Mouse (Mus musculus) limb, embryonic 15.5 days (tissue): ENCODE results near the gene Stoml1. TPM values are rescaled to one million over a fixed set of nuclear protein-coding genes. Genes with fewer than 3 reads are reported as not detected.
"Not testable (repeated sequence)": the region's sequence is repeated elsewhere in the genome, so short reads cannot be mapped to it uniquely, and the experiment has no call there.

Experiments used
- ATAC-seq: fragments of 200-750 bp; cut with Nextera tagmentation; 2 replicates; pipeline ENCODE4 v1.8.0; 2017; ENCODE audit warnings: low read depth, moderate TSS enrichment; ENCODE audit not compliant: insufficient number of reproducible peaks, low FRiP score, low TSS enrichment
- H3K27ac ChIP-seq: fragments of 300-500 bp; sonication (generic); 2 replicates; pipeline ENCODE4 v1.5.1; 2015; ENCODE audit warnings: moderate library complexity, mild to moderate bottlenecking, inconsistent platforms
- H3K27me3 ChIP-seq: fragments of 300-500 bp; sonication (generic); 2 replicates; pipeline ENCODE4 v1.6.1; 2015; ENCODE audit warnings: inconsistent platforms
- H3K36me3 ChIP-seq: fragments of 300-500 bp; sonication (generic); 2 replicates; pipeline ENCODE4 v1.6.1; 2015; ENCODE audit warnings: inconsistent platforms
- H3K4me1 ChIP-seq: fragments of 300-500 bp; sonication (generic); 2 replicates; pipeline ENCODE4 v1.6.1; 2015; ENCODE audit warnings: inconsistent platforms
- H3K4me2 ChIP-seq: fragments of 300-500 bp; sonication (generic); 2 replicates; pipeline ENCODE4 v1.6.1; 2015; ENCODE audit warnings: mild to moderate bottlenecking, inconsistent platforms
- H3K4me3 ChIP-seq: fragments of 300-500 bp; sonication (generic); 2 replicates; pipeline ENCODE4 v1.5.1; 2015; ENCODE audit warnings: mild to moderate bottlenecking, inconsistent platforms
- H3K9ac ChIP-seq: fragments of 300-500 bp; sonication (generic); 2 replicates; pipeline ENCODE4 v1.6.1; 2015; ENCODE audit warnings: inconsistent platforms
- H3K9me3 ChIP-seq: fragments of 300-500 bp; sonication (generic); 2 replicates; pipeline ENCODE4 v1.6.1; 2016; ENCODE audit warnings: inconsistent platforms
- WGBS: fragments of 180-500 bp; shearing (Covaris S2); methylation state at CpG from one replicate; pipeline ENCODE4 v1.1.7; 2015; 5-methylcytosine and 5-hydroxymethylcytosine counted together
- polyA plus RNA-seq: library from polyadenylated mRNA; unstranded; fragments of >200 nt; fragmentation: Nextera tagmentation; extraction: Ambion mirVana; gene quantifications from 2 replicates; pipeline ENCODE4 v1.2.1, GENCODE M21; 2015

Gene Stoml1
- polyA plus RNA-seq, 1 experiment from 2014 or later, result 35.5 TPM

DNA sequence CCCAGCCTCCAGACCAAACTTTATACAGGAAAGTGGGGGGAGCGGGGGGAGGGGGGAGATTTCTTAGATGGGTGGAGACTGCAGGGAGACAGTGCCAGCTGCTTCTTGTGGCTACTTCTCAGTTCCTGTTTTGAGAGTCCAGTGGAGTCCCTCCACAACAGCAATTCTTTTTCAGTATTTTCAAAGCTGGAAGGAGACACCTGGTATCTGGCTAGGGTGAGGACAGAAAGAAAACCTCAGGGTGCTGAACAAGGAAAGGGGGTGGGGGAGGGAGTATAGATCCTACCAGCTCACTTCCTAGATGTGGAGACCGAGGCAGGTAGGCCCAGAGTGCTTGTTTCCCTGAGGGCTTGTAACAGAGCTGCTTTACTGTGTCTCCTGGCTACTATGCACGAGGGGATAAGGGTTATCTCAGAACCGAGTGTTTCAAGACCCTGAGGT, 13.6 kb downstream of the Stoml1 start:
- H3K4me2 ChIP-seq, result no peak overlapping the region
- 29% methylated on average over 4 of the region's 4 CpGs for WGBS
- H3K36me3 ChIP-seq, result peaks cover 13% of the 10 kb centered on the region
- H3K4me1 ChIP-seq, result 0 out of 2 replicates have a peak, but pooled peaks cover 8% of the 10 kb centered on the region
- peak overlapping the region; percentile 1; the same call in 1 of the 2 replicates for H3K27ac ChIP-seq
- no peak overlapping the region for H3K4me3 ChIP-seq
- no peaks in the 10 kb centered on the region for H3K9me3 ChIP-seq
- no peaks in the 10 kb centered on the region for H3K27me3 ChIP-seq
- no peak for ATAC-seq
- no peak overlapping the region for H3K9ac ChIP-seq

DNA sequence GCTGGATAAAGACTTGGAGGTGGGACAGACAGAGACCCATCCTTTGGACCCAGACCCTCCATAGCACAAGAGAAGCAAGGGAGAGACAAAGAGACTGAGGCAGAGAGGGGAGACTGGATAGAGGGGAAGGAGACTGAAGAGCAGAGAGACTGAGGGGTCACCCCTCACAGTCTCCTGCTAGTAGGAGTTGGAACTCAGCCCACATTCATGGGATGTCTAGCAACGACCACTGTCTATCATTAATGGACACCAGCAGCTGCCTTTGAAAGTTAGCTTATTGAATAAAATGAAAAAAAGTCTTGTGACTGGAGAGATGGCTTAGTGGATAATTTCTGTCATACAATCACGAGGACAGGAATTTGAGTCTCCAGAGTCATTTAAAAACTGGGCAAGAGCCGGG, 14.1 kb downstream of the Stoml1 start:
- no peak for ATAC-seq

DNA sequence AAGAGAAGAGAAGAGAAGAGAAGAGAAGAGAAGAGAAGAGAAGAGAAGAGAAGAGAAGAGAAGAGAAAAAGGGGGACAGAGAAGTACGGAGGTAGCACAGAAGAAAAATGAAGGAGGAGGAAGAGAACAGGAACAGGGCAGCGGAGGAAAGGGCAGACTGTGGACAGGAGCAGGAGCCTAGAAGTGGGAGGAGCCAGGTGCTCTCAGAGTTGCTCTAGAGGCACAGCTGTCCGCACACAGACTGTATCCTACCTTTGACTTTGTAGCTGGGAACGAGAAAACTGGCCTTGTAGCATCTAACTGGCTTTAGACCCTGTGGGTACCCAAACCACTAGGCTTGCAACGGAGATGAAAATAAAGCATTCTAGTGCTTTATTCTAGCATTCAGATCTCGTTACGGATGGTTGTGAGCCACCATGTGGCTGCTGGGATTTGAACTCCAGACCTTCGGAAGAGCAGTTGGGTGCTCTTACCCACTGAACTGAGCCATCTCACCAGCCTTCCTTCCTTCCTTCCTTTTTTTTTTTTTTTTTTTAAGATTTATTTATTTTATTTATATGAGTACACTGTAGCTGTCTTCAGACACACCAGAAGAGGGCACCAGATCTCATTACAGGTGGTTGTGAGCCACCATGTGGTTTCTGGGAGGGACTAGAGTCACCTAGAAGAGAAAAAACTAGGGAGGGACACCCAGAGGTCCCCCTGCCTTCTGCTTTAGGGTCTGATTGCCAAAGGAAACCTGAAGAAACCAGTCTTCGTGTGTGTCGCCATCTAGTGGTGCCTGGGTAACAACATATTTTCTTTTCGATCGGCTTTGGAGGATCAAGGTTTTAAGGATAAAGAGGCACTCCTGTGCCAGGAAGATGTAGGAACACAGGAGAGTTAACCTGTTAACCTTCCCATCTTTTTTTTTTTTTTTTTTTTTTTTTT, 15.7 kb downstream of the Stoml1 start:
- Histone ChIP-seq H3K36me3 (no peaks in the 10 kb centered on the region), H3K4me3 (no peak overlapping the region), H3K4me2 (no peak overlapping the region), H3K4me1 (0 out of 2 replicates have a peak, but pooled peaks cover 8% of the 10 kb centered on the region), H3K9me3 (no peaks in the 10 kb centered on the region), H3K27me3 (no peaks in the 10 kb centered on the region), H3K9ac (no peak overlapping the region), H3K27ac (no peak overlapping the region)
- WGBS, result 56% methylated on average over 12 of the region's 12 CpGs
- ATAC-seq, result no peak

More for the DNA sequence above, 14.1 kb downstream of the Stoml1 start:
- Histone ChIP-seq H3K36me3 (peaks cover 8% of the 10 kb centered on the region), H3K9me3 (no peaks in the 10 kb centered on the region), H3K27me3 (no peaks in the 10 kb centered on the region), H3K4me2 (no peak overlapping the region), H3K27ac (no peak overlapping the region), H3K4me3 (no peak overlapping the region), H3K9ac (no peak overlapping the region), H3K4me1 (0 out of 2 replicates have a peak, but pooled peaks cover 8% of the 10 kb centered on the region)
- 68% methylated on average over 3 of the region's 3 CpGs for WGBS

DNA sequence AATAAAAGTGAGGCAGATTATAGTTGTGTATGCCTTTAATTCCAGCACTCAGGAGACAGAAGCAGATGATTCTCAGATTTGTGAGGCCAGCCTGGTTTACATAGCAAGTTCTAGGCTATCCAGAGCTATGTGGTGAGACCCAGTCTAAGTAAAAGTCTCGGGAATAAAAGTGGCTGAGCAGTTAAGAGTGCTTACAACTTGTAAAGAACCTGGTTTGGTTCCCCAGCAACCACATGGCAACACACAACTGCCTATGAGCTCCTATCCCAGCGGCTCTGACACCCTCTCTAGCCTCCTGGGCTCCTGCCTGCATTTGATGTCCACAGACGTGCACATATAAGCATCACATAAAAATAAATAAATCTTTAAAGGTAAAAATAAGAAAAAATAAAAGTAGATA, 17.1 kb downstream of the Stoml1 start:
- H3K4me1 ChIP-seq, result peaks cover 17% of the 10 kb centered on the region
- H3K9ac ChIP-seq, result no peak overlapping the region
- H3K27ac ChIP-seq, result no peak overlapping the region
- H3K4me2 ChIP-seq, result no peak overlapping the region
- ATAC-seq, result no peak
- H3K27me3 ChIP-seq, result no peaks in the 10 kb centered on the region
- no peak overlapping the region for H3K4me3 ChIP-seq
- WGBS, result 44% methylated on average over 3 of the region's 3 CpGs
- H3K36me3 ChIP-seq, result no peaks in the 10 kb centered on the region
- no peaks in the 10 kb centered on the region for H3K9me3 ChIP-seq

DNA sequence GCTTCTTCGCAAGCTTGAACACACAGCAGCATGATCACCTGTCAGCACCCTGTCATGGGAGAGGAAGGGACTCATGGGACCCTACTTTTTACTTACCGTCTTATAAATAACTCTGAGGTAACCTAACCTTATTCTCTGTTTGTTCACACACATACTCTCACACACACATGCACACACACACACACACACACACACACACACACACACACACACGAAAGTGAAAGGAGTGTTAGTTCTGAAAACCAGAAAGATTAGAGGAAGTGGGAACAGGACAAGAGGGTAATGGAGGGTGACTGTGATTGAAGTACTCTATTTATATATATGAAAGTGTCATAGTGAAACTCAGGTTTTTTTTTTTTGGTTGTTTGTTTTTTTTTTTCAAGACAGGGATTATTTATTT, 18.1 kb downstream of the Stoml1 start:
- 84% methylated on average over 3 of the region's 3 CpGs for WGBS
- no peak overlapping the region for H3K9ac ChIP-seq
- H3K9me3 ChIP-seq, result no peaks in the 10 kb centered on the region
- H3K27me3 ChIP-seq, result no peaks in the 10 kb centered on the region
- no peaks in the 10 kb centered on the region for H3K36me3 ChIP-seq
- no peak for ATAC-seq
- H3K4me1 ChIP-seq, result peaks cover 26% of the 10 kb centered on the region
- no peak overlapping the region for H3K4me2 ChIP-seq
- no peak overlapping the region for H3K4me3 ChIP-seq
- H3K27ac ChIP-seq, result no peak overlapping the region

DNA sequence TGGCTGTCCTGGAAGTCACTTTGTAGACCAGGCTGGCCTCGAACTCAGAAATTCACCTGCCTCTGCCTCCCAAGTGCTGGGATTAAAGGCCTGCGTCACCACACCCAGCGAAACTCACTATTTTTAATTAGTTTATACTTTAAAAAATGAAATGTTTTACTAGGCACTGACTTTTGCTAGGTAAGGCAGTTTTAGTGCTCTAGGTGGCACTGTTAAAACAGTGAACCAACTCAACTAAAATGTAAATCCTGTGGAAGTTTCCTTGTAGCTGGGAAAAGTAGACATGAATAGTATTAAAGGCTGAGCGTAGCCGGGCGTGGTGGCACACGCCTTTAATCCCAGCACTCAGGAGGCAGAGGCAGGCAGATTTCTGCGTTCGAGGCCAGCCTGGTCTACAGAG, 18.6 kb downstream of the Stoml1 start:
- 90% methylated on average over 9 of the region's 9 CpGs for WGBS
- H3K4me3 ChIP-seq, ATAC-seq: not testable (repeated sequence)

DNA sequence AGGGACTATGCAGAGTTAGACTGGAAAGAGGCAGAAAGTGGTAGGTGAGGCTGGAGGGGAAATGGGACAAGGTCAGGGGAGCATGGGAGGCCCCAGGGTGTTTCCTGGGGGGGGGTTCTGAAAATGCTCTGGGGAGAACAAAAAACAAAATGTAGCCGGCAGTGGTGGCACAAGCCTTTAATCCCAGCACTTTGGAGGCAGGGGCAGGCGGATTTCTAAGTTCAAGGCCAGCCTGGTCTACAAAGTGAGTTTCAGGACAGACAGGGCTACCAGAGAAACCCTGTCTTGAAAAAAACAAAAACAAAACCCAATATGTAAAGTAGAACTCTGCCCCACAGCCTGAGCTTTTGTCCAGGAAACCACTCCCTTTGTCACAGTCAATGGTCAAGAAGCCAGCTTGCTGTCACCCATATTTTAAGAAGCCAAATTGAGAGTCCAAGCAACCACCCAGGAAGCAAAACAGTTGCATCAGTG, 19.1 kb downstream of the Stoml1 start:
- no peak overlapping the region for H3K4me3 ChIP-seq
- ATAC-seq, result no peak
- no peak overlapping the region for H3K9ac ChIP-seq
- no peak overlapping the region for H3K27ac ChIP-seq
- H3K4me1 ChIP-seq, result peaks cover 17% of the 10 kb centered on the region
- no peaks in the 10 kb centered on the region for H3K27me3 ChIP-seq
- no peaks in the 10 kb centered on the region for H3K36me3 ChIP-seq
- no peak overlapping the region for H3K4me2 ChIP-seq
- WGBS, result 72% methylated on average over 2 of the region's 2 CpGs
- H3K9me3 ChIP-seq, result no peaks in the 10 kb centered on the region

More for the DNA sequence above, 18.6 kb downstream of the Stoml1 start:
- not testable (repeated sequence) for H3K27me3 ChIP-seq, H3K4me2 ChIP-seq, H3K27ac ChIP-seq, H3K36me3 ChIP-seq, H3K9ac ChIP-seq, H3K9me3 ChIP-seq
- peaks cover 23% of the 10 kb centered on the region for H3K4me1 ChIP-seq

DNA sequence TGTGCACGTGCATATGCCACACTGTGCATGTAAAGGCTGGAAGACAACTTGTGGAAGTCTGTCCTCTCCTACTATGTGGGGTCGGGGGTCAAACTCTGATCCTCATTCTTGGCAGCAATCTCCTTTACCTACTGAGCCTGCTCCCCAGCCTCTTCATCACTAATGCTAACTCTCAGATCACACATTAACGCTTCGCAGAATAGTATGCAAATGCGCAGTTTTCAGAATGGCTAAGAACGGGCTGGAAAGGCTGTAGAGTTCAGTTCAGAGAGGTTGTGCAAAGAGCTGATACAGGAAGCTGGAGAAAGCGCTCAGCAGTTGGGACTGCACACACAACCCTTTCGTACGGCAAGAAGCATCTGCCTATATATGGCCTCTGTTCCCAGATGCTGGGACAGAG, 19.9 kb downstream of the Stoml1 start:
- H3K4me3 ChIP-seq, result no peak overlapping the region
- H3K36me3 ChIP-seq, result no peaks in the 10 kb centered on the region
- 74% methylated on average over 9 of the region's 9 CpGs for WGBS
- H3K9ac ChIP-seq, result no peak overlapping the region
- H3K9me3 ChIP-seq, result no peaks in the 10 kb centered on the region
- peaks cover 17% of the 10 kb centered on the region for H3K4me1 ChIP-seq
- ATAC-seq, result no peak
- H3K4me2 ChIP-seq, result no peak overlapping the region
- H3K27ac ChIP-seq, result no peak overlapping the region
- no peaks in the 10 kb centered on the region for H3K27me3 ChIP-seq

DNA sequence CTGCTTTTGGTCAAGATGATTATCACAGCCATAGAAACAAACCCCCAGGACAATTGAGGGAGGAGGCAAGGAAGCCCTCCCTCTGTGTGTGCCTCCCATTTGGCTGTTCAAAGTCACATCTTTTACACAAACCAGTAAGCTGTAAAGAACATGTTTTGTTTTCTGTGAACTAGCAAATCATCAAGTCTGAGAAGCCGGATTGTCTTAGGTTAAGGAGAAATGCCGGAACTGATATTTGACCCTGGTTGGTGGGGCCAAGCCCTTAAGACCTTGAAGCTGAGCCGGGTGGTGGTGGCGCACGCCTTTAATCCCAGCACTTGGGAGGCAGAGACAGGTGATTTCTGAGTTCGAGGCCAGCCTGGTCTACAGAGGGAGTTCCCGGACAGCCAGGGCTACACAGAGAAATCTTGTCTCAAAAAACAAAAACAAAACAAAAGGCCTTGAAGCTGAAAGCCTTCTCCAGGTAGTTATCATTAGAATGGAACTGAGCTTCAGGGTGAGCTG, 21.2 kb downstream of the Stoml1 start:
- Histone ChIP-seq H3K9ac (no peak overlapping the region), H3K36me3 (no peaks in the 10 kb centered on the region), H3K9me3 (no peaks in the 10 kb centered on the region), H3K27me3 (no peaks in the 10 kb centered on the region), H3K4me1 (peaks cover 17% of the 10 kb centered on the region), H3K4me3 (no peak overlapping the region), H3K27ac (peak overlapping the region; percentile 81; the same call in 1 of the 2 replicates), H3K4me2 (no peak overlapping the region)
- 82% methylated on average over 7 of the region's 7 CpGs for WGBS
- no peak for ATAC-seq

DNA sequence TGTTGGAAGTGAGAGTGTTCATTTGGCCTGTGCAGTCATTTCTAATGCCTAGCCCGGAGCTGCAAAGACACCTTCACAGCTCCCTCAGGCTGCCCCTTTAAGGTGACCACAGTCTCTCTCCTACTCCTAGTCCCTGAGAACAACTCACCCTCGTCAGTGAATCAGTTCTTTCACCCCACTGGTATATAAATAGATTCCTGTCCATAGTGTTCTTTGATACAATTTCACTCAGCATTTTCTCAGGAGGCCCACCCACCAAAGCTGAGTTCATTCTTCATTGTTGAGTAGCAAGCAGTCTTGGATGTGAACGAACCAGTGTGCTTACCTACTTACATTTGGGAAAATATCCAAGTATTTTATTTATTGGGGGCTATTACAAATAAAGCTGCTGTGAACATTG, 21.7 kb downstream of the Stoml1 start:
- H3K4me3 ChIP-seq, result no peak overlapping the region
- no peaks in the 10 kb centered on the region for H3K9me3 ChIP-seq
- H3K27ac ChIP-seq, result peak overlapping the region; percentile 81; the same call in 1 of the 2 replicates
- no peak for ATAC-seq
- WGBS, result 26% methylated on average over 3 of the region's 3 CpGs
- no peaks in the 10 kb centered on the region for H3K36me3 ChIP-seq
- H3K9ac ChIP-seq, result no peak overlapping the region
- no peaks in the 10 kb centered on the region for H3K27me3 ChIP-seq
- H3K4me2 ChIP-seq, result no peak overlapping the region
- H3K4me1 ChIP-seq, result peaks cover 17% of the 10 kb centered on the region

DNA sequence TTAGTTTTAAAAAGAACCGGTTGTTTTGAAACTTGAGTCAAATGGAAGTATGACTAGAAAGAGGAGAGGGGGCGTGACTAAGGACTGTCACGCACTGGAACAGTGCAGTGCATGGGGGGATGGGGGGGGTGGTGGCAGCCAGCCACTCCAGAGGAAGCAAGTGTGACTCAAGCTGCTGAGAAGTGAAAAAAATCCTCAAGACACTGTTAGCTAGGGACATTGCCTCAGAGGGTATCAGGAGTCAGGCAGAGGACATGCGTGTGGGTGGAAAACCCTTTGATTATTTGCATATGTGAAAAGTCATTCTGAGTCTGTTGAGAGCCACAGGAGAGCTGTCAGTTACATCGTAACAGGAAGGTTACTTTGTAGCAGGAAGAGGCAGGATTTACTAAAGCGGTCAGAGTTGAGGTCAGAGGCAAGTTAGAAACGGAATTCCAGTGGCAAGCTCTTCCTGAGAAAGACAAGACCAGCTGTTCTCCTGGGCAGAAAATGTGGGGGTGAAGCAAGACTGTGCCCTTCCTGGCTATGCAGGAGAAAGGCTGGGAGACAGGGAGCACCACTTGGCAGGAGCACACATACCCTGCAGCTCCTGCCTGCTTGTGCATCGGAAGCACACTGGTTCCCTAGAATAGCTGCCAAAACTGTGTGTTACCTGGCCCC, 22.3 kb downstream of the Stoml1 start:
- Histone ChIP-seq H3K27ac (peak overlapping the region; percentile 81), H3K4me2 (0 out of 2 replicates have a peak overlapping the region, but pooled peaks have one; percentile 19), H3K4me3 (no peak overlapping the region), H3K9me3 (no peaks in the 10 kb centered on the region), H3K36me3 (no peaks in the 10 kb centered on the region), H3K27me3 (no peaks in the 10 kb centered on the region), H3K4me1 (peaks cover 17% of the 10 kb centered on the region), H3K9ac (no peak overlapping the region)
- ATAC-seq, result peak; percentile 73
- WGBS, result 7% methylated on average over 8 of the region's 8 CpGs

DNA sequence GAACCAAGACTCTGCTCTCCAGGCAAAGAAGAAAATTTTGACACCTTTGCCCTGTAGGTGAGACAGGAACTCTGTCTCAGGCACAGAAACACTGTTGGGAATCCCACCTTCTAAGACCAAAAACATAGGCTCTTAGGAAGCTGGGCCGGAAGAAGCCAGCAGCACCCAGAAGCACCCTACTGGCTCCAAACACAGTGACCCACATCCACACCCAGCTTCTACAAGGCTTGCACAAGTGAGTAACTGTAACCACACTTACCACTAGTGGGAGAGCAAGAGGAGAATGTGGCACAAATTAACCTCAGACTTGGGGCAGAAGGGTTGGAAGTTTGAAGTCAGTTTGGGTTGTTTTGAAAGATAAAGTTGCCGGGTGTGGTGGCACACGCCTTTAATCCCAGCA, 22.8 kb downstream of the Stoml1 start:
- peaks cover 22% of the 10 kb centered on the region for H3K4me1 ChIP-seq
- H3K9ac ChIP-seq, result no peak overlapping the region
- WGBS, result 64% methylated on average over 3 of the region's 3 CpGs

More for the DNA sequence above, 22.8 kb downstream of the Stoml1 start:
- Histone ChIP-seq H3K9me3 (no peaks in the 10 kb centered on the region), H3K4me2 (0 out of 2 replicates have a peak overlapping the region, but pooled peaks have one; percentile 19), H3K27ac (peak overlapping the region; percentile 81), H3K27me3 (no peaks in the 10 kb centered on the region), H3K36me3 (no peaks in the 10 kb centered on the region), H3K4me3 (no peak overlapping the region)
- ATAC-seq, result no peak
